Mouse (Mus musculus) left cerebral cortex, postnatal 4 days (tissue): Measurements from ENCODE around the gene Fam166a. TPM values are rescaled to one million over a fixed set of nuclear protein-coding genes. Genes with fewer than 3 reads are reported as not detected.

Experiments
- DNase-seq: peaks from one replicate; pipeline ENCODE4 v3.0.0-alpha.2; 2022
- intact Hi-C: fragments of 180-260 bp; cut with DNase I; formaldehyde crosslinking; loops from one replicate; pipeline ENCODE4 v1.15.1; 2025
- total RNA-seq, 2 experiments: library from RNA; stranded (reverse); gene quantifications; 2 replicates each; pipeline ENCODE4 v1.2.3; 2021

Gene Fam166a
- not detected for total RNA-seq

DNA sequence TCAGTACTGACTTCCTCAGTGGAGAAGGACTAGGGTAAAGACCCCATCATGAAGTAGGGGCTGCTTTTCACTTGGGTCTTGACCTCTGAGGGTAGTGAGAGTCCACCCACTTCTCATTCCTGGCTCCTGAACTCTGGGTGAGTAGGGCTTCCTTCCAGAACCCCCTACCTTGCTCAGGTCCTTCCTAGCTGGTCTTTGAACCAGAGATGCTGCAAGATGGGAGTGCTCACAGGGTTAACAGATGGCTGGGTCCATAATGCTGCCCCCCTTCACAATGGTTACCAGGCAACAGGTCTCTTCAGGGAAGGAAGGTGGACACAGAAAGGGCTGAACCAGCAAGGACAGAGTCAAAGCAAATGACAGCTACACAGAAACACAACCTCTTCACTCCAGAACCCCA is at the start of gene Fam166a:
Gene Fam166a, plus strand, starts transcription at position 301 of the 400 bp plus-strand sequence.
- no peak for DNase-seq
- intact Hi-C loops, result no loop called here

DNA sequence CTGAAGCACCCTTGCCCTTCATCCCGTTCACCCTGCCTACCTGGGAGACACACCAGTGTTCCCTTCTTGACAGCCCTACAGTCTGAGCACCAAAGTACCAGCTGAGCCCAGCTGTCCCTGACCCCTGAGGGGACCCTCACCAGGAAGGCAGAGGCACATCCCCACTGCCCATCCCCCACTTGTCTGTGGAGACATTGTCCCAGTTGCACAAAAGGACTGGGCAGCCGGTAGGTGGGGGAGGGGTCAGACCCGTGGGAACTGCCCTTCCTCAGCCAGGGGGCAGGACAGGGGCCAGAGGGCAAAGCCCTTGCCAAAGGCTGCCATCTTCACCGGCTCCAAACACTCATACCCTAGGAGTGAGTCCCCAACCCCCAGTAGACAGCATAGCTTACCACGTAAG is 48.8 kb upstream of the Fam166a start:
- no peak for DNase-seq
- intact Hi-C loops, result no loop called here

GRCm38 (mm10) chr2:25170326-25171100 is 48.0 kb upstream of the Fam166a start:
- no peak for DNase-seq
- intact Hi-C loops, result no loop called here

GRCm38 (mm10) chr2:25171101-25171768 is 47.3 kb upstream of the Fam166a start:
- intact Hi-C loops, result no loop called here
- DNase-seq, result no peak

DNA sequence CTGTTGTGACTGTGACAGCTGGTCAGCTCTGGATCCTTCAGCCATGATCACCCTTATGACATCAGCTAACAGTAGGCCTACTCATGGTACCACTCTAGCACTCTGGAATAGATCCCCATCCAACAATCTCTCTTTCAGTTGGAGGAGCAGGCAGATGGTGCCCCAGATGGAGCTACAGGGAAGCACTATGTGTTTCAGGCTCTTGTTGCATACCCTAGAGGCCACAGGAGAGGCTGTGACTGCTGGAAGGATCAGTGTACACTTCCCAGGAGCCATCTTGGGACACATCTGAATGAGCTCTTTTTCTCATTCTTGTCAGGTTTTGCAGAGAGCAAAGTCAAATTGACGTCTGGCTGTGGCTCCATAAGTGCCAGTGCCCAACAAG is 46.8 kb upstream of the Fam166a start:
- no peak for DNase-seq
- intact Hi-C loops, result no loop called here

- no peak for DNase-seq
- intact Hi-C loops, result no loop called here
Measured at GRCm38 (mm10) chr2:25172629-25173028, 45.9 kb upstream of the Fam166a start.

- no peak for DNase-seq
- intact Hi-C loops, result no loop called here
Measured at GRCm38 (mm10) chr2:25173821-25174220, 44.7 kb upstream of the Fam166a start.

DNA sequence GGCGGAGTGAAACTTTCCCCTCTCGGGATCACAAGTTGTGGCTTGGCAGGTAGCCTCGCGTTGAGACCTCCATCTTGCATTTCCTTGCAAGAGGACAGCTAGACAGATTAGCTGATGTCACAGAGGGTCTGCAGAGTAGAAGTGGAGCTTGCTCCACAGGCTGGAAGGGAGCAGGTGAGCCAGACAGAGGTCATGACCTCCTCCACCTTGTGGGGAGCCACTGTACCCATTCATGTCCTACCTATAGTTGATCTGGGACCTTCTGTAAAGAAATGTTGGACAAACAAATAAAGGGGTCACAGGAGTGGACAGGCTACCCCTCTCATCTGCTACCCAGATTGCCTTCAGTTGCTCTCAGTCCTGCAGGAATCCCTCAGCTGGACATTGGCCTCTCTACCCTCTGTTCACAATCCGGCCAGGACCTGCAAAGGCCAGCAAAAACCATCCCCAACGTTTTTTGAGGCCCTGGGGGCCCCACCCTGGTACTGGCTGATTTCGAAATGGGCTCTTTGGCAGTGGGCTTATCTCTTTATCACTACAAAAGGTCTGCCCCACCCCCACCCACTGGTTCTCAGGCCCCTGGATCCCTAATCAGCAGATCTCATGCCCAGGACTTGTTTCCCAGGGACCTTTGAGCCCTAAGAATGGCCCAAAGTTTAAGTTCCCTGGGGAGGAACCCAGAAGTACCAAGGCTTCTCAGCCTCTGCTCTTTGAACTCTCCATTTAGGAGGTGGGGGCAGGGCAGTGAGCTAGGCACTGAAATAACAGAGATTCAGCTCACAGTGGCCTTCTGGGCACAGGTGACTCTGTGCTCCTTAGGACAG is 43.5 kb upstream of the Fam166a start:
- intact Hi-C loops, result no loop called here
- no peak for DNase-seq

GRCm38 (mm10) chr2:25175690-25176078 is 42.9 kb upstream of the Fam166a start:
- intact Hi-C loops, result no loop called here
- no peak for DNase-seq

DNA sequence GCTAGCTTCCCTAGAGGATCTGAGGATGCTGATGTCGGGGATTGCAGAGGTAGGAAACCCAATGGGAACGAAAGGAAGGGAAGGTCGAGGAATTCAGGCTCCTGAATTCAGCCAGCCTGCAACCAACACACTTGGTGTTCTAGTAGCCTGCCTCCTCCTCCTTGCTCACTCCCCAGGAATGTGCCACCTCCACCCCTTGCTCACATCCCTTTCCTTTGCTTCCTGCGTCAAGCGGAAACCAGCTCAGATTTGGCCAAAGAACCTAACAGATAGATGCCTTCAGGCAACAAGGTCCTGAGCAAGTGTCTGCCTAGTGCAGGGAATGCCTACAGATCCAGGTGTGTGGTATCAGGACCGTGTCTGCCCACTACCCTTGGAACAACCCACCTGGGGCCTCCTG is 42.0 kb upstream of the Fam166a start:
- DNase-seq, result no peak
- intact Hi-C loops, result no loop called here

GRCm38 (mm10) chr2:25177076-25177475 is 41.5 kb upstream of the Fam166a start:
- intact Hi-C loops, result no loop called here
- no peak for DNase-seq

DNA sequence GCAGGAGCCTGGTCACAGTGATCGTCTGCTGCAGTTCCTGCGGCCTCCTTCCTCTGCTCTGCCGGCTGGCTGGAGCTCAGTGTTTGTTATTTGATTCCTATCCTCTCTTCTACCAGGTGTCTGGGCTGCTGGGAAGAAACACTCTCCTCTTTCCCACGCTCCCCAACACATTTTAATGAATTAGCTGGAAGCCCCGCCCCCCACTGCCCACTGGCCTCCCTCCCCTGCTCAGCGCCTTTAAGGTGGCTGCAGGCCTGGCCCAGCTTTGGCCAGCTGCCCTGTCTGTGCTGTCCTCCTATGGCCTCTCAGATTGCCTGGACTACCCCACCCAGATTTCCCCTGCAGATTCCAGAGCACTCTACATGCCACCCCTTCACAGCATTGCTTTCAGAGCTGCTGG is 40.9 kb upstream of the Fam166a start:
- intact Hi-C loops, result no loop called here
- peak; percentile 70 for DNase-seq

- intact Hi-C loops, result no loop called here
- no peak for DNase-seq
Measured at GRCm38 (mm10) chr2:25178285-25178972, 40.1 kb upstream of the Fam166a start.

DNA sequence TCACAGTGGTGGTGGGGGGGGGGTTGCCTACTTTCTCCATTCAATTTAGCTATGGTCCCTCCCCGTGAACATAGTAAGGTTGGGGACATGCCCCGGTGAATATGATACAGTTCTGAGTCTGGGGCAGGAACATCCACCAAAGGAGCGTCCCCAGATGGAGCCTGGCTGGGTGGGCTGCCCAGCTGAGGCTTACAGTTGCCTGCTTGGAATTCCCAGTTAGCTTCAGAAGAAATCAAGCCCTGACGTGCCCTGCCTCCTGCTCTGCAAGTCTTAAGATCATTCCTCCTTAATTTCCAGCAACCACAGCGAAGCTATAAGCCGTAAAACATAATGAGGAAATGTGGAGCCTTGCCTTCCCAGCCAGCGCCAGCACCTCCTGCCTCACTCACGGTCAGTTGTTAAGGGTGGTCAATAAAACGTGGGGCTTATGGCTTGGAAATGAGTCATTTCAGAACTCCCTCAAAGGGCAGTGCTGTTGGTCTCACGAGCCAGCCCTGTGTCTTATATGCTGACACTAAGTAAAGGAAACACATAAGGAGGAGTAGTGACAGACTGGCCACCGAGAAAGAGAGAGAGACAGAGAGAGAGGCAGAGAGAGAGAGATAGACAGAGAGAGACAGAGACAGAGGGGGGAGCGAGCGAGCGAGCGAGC is 38.9 kb upstream of the Fam166a start:
- no peak for DNase-seq
- intact Hi-C loops, result no loop called here

DNA sequence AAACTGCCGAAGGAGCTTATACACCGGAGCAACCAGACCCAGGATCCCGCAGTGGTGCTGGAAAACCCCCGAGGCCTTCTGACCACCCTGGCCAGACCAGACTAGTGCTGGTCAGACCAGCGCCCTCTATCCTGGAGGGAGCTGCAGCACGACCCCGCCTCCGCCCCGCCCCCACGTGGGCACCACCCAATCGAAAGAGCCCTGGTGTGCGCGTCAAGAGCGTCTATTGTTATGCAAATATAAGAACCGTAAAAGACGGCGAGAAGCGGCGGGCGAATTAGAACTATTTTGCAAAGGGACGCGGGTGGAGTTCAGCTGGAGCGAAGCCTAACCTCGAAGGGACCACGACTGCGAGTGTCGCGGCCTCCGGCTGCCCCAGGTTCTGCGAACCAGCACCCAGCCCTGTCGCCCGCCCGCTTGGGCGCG is 38.1 kb upstream of the Fam166a start, which contains the start of gene Nrarp:
Gene Nrarp, plus strand, starts transcription at position 281 of the 426 bp plus-strand sequence.
- intact Hi-C loops, result no loop called here

DNA sequence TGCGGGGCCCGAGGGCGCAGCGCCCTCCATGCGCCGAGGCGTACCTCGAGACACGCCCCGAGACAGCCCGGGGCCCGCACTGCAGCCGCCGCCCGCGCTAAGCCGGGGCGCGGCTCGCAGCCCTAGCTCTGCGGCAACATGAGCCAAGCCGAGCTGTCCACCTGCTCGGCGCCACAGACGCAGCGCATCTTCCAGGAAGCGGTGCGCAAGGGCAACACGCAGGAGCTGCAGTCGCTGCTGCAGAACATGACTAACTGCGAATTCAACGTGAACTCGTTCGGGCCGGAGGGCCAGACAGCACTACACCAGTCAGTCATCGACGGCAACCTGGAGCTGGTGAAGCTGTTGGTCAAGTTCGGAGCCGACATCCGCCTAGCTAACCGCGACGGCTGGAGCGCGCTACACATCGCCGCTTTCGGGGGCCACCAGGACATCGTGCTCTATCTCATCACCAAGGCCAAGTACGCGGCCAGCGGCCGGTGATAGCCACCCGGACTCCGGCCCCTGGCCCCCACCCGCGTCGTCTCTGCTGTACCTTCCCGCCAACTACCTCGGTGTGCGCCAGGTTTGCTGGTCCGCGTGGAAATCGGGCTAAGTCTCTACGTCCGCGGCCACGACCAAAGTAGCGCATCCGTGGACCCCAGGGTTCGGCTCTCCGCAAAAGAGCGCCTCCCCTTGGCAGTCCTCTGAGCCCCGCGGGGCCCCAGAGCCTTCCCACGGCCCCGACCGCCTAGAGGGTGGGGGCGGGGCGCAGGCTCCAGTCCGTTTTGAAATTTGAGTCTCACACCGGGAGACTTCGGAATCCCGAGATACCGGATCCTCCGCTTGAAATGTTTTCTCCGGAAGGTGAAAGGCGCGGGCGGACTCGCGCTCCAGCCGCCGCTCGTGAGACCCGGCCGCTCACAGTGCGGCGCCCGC is 37.3 kb upstream of the Fam166a start:
- DNase-seq, result peak; percentile 47

More for the DNA sequence above, 38.1 kb upstream of the Fam166a start, which contains the start of gene Nrarp:
- DNase-seq, result peak; percentile 96

DNA sequence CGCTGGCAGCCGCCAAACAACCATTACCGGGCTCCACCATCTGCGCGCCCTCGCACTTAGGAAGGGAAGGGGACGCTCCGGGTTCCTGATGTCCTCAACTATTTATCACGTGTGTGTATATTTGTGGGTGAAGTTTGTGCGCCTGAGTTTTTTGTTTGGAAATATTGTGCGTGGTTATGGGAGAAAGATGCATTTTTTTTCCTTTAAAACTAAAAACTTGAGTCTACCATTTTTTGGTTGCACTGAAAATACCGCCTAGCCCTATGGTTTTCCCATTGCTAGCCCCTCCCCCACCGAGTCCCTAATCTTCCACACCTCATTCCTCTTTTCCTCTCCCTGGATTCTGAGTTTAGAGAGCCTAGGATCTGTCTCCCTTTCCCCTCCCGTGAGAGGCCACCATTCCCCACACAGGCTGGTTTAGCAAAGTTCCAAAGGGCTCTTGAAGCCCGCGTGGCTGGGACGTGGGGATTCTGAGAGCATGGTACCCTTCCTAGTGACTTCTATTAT is 36.6 kb upstream of the Fam166a start:
- intact Hi-C loops, result no loop called here
- no peak for DNase-seq

More for the DNA sequence above, 37.3 kb upstream of the Fam166a start:
- intact Hi-C loops, result no loop called here

DNA sequence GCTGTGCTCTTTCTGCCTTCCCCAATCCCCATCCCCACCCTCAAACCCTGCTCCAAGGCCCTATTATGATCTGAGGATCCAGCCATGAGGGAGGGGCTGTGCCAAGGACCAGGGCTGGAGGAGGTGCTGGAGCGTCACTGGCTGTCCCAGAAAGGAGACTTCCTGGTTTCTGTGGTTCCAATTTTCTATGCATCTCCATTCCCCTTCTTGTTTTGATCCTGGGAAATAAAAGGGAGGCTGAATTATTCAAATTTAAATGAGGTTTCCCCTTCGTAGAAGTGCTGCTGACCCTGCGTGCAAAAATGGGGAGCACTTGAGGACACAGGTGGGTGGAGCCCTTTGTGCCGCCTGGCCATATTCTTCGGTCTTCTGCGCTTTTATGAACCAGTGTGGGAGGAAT is 35.9 kb upstream of the Fam166a start:
- no peak for DNase-seq
- intact Hi-C loops, result no loop called here

- intact Hi-C loops, result no loop called here
- DNase-seq, result no peak
Measured at GRCm38 (mm10) chr2:25183336-25183735, 35.2 kb upstream of the Fam166a start.
